Mouse (Mus musculus) stomach, postnatal 0 days (tissue): ENCODE measurements at regions not wholly inside any gene's neighbourhood (a gene's known extent, or its start where the extent isn't known, plus 50 kb on each side); places are given as distances from the start of the nearest gene placed in this dataset.

Experiments
- ATAC-seq: fragments of 200-750 bp; cut with Nextera tagmentation; 2 replicates; pipeline ENCODE4 v1.8.0; 2017; ENCODE audit not compliant: low FRiP score, low TSS enrichment
- DNase-seq: peaks from one replicate; pipeline ENCODE4 v3.0.0-alpha.2; 2016; ENCODE audit warnings: low spot score
- H3K27ac ChIP-seq: fragments of 300-500 bp; sonication (generic); replicated peaks from 2 replicates; pipeline ENCODE4 v1.5.1; 2014; ENCODE audit warnings: mild to moderate bottlenecking, control low read depth
- H3K27me3 ChIP-seq: fragments of 300-500 bp; sonication (generic); 2 replicates; pipeline ENCODE4 v1.6.1; 2014; ENCODE audit warnings: low read length; ENCODE audit not compliant: control insufficient read depth, insufficient read depth
- H3K36me3 ChIP-seq: fragments of 300-500 bp; sonication (generic); 2 replicates; pipeline ENCODE4 v1.6.1; 2014; ENCODE audit warnings: low read length, mixed read lengths; ENCODE audit not compliant: control insufficient read depth, insufficient read depth
- H3K4me1 ChIP-seq: fragments of 300-500 bp; sonication (generic); replicated peaks from 2 replicates; pipeline ENCODE4 v1.6.1; 2014; ENCODE audit warnings: antibody characterized with exemption; ENCODE audit not compliant: control insufficient read depth, insufficient read depth
- H3K4me2 ChIP-seq: fragments of 300-500 bp; sonication (generic); replicated peaks from 2 replicates; pipeline ENCODE4 v1.6.1; 2014; ENCODE audit warnings: low read depth, mild to moderate bottlenecking, control low read depth, moderate library complexity
- H3K4me3 ChIP-seq: fragments of 300-500 bp; sonication (generic); 2 replicates; pipeline ENCODE4 v1.5.1; 2014; ENCODE audit warnings: low read depth, low read length, control low read depth
- H3K9ac ChIP-seq: fragments of 300-500 bp; sonication (generic); 2 replicates; pipeline ENCODE4 v1.6.1; 2014; ENCODE audit warnings: mild to moderate bottlenecking, low read length, control low read depth, mixed read lengths
- H3K9me3 ChIP-seq: fragments of 300-500 bp; sonication (generic); 2 replicates; pipeline ENCODE4 v1.6.1; 2016; ENCODE audit warnings: low read length; ENCODE audit not compliant: control insufficient read depth
- CTCF ChIP-seq: IDR thresholded peaks from 2 replicates; pipeline ENCODE4 v1.5.1; 2016; ENCODE audit warnings: antibody characterized with exemption, low read depth, mild to moderate bottlenecking, moderate library complexity
- EP300 ChIP-seq: optimal IDR thresholded peaks from 2 replicates; pipeline ENCODE3; 2016; ENCODE audit warnings: antibody characterized with exemption
- WGBS: fragments of 180-500 bp; shearing (Covaris S2); extraction: QIAGEN DNeasy Blood & Tissue Kit; methylation state at CpG from one replicate; pipeline ENCODE4 v1.1.7; 2014; 5-methylcytosine and 5-hydroxymethylcytosine counted together

- no peaks in the 10 kb centered on the region for H3K4me1 ChIP-seq
- H3K9ac ChIP-seq, result no peak overlapping the region
- no peak for TF ChIP-seq EP300
- TF ChIP-seq CTCF, result no peak
- no peaks in the 10 kb centered on the region for H3K27me3 ChIP-seq
- H3K4me2 ChIP-seq, result no peak overlapping the region
- ATAC-seq (no peak), DNase-seq (no peak)
- 80% methylated on average over 7 of the region's 7 CpGs for WGBS
- H3K36me3 ChIP-seq, result no peaks in the 10 kb centered on the region
- no peaks in the 10 kb centered on the region for H3K9me3 ChIP-seq
- H3K27ac ChIP-seq, result no peak overlapping the region
- no peak overlapping the region for H3K4me3 ChIP-seq
These were observed 141.5 kb upstream of the Agap1 start for GRCm38 (mm10) chr1:89313064-89313463.

- no peaks in the 10 kb centered on the region for H3K4me1 ChIP-seq
- DNase-seq (peak; percentile 4), ATAC-seq (no peak)
- no peak overlapping the region for H3K4me2 ChIP-seq
- no peaks in the 10 kb centered on the region for H3K9me3 ChIP-seq
- no peak overlapping the region for H3K9ac ChIP-seq
- H3K36me3 ChIP-seq, result no peaks in the 10 kb centered on the region
- H3K27ac ChIP-seq, result no peak overlapping the region
- H3K27me3 ChIP-seq, result no peaks in the 10 kb centered on the region
- no peak overlapping the region for H3K4me3 ChIP-seq
- TF ChIP-seq EP300, result no peak
- no peak for TF ChIP-seq CTCF
- 84% methylated on average over 4 of the region's 4 CpGs for WGBS
These were observed 136.7 kb upstream of the Agap1 start for GRCm38 (mm10) chr1:89317897-89318296.

GRCm38 (mm10) chr1:89318663-89319062 is 135.9 kb upstream of the Agap1 start:
- Histone ChIP-seq H3K4me1 (no peaks in the 10 kb centered on the region), H3K27me3 (no peaks in the 10 kb centered on the region), H3K9ac (no peak overlapping the region), H3K36me3 (no peaks in the 10 kb centered on the region), H3K27ac (no peak overlapping the region), H3K4me2 (no peak overlapping the region), H3K4me3 (no peak overlapping the region), H3K9me3 (no peaks in the 10 kb centered on the region)
- ATAC-seq (no peak; the same call in 1 of the 2 replicates), DNase-seq (no peak)
- TF ChIP-seq CTCF (no peak), EP300 (no peak)
- WGBS, result 73% methylated on average over 4 of the region's 4 CpGs

- no peaks in the 10 kb centered on the region for H3K27me3 ChIP-seq
- 52% methylated on average over 4 of the region's 4 CpGs for WGBS
- no peaks in the 10 kb centered on the region for H3K9me3 ChIP-seq
- ATAC-seq, result no peak
- TF ChIP-seq EP300 (no peak), CTCF (no peak)
- no peak overlapping the region for H3K27ac ChIP-seq
- no peak overlapping the region for H3K9ac ChIP-seq
- H3K4me2 ChIP-seq, result no peak overlapping the region
- DNase-seq, result no peak
- no peaks in the 10 kb centered on the region for H3K36me3 ChIP-seq
- H3K4me3 ChIP-seq, result no peak overlapping the region
- H3K4me1 ChIP-seq, result no peaks in the 10 kb centered on the region
These were observed 132.0 kb upstream of the Agap1 start for GRCm38 (mm10) chr1:89322621-89323020.

GRCm38 (mm10) chr1:89323091-89323490 is 131.5 kb upstream of the Agap1 start:
- Histone ChIP-seq H3K4me1 (no peaks in the 10 kb centered on the region), H3K27me3 (no peaks in the 10 kb centered on the region), H3K4me2 (no peak overlapping the region), H3K4me3 (no peak overlapping the region), H3K9me3 (no peaks in the 10 kb centered on the region), H3K27ac (no peak overlapping the region), H3K36me3 (no peaks in the 10 kb centered on the region), H3K9ac (no peak overlapping the region)
- DNase-seq, result peak; percentile 62
- 47% methylated on average over 2 of the region's 2 CpGs for WGBS
- no peak for ATAC-seq
- peak; percentile 74 for TF ChIP-seq CTCF
- TF ChIP-seq EP300, result no peak

- TF ChIP-seq CTCF (no peak), EP300 (no peak)
- H3K9ac ChIP-seq, result no peak overlapping the region
- no peaks in the 10 kb centered on the region for H3K27me3 ChIP-seq
- no peak for ATAC-seq
- H3K36me3 ChIP-seq, result no peaks in the 10 kb centered on the region
- no peaks in the 10 kb centered on the region for H3K9me3 ChIP-seq
- no peak for DNase-seq
- no peak overlapping the region for H3K4me2 ChIP-seq
- no peak overlapping the region for H3K27ac ChIP-seq
- no peak overlapping the region for H3K4me3 ChIP-seq
- no peaks in the 10 kb centered on the region for H3K4me1 ChIP-seq
- WGBS, result 89% methylated on average over 4 of the region's 4 CpGs
These were observed 123.3 kb upstream of the Agap1 start for GRCm38 (mm10) chr1:89331352-89331751.
